Mouse (Mus musculus) ES-E14 (cell line): ENCODE data around the gene Adgrv1.

Experiments
- CHD2 ChIP-seq: IDR thresholded peaks from 2 replicates; pipeline ENCODE4 v1.6.1; 2014; ENCODE audit warnings: mild to moderate bottlenecking, low read depth, low read length, inconsistent platforms
- HCFC1 ChIP-seq: IDR thresholded peaks from 2 replicates; pipeline ENCODE4 v1.6.1; 2012; ENCODE audit warnings: low read length, inconsistent platforms, borderline replicate concordance; ENCODE audit not compliant: insufficient read depth
- MAFK ChIP-seq: IDR thresholded peaks from 2 replicates; pipeline ENCODE4 v1.6.1; 2014; ENCODE audit warnings: mild to moderate bottlenecking, low read depth, low read length, inconsistent platforms; ENCODE audit not compliant: insufficient read depth
- ZC3H11A ChIP-seq: IDR thresholded peaks from 2 replicates; pipeline ENCODE4 v1.6.1; 2012; ENCODE audit warnings: low read depth, mild to moderate bottlenecking, inconsistent platforms, low read length, borderline replicate concordance
- ZNF384 ChIP-seq: IDR thresholded peaks from 2 replicates; pipeline ENCODE4 v1.6.1; 2012; ENCODE audit warnings: low read depth, low read length, inconsistent platforms

DNA sequence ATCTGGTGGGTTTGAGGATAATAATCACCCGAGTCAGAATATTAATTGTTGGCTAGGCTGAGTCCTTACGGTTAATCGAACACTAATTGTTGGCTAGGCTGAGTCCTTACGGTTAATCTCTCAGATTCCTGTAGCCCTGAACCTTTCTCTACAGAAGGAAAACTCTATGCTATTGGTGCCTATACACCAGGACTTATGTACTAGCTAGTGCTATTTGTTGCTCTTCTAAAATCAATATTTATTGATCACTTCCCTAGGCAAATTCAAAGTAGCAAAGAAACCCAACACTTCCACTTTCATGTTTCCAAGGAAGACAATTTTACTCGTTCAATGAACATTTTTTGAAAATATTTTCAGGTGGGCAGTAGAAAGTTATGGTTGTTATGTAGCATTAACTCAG lies 278.4 kb downstream of the Adgrv1 start:
- TF ChIP-seq MAFK = no peak
- TF ChIP-seq HCFC1 = no peak
- TF ChIP-seq ZNF384 = no peak
- TF ChIP-seq CHD2 = no peak
- no peak for TF ChIP-seq ZC3H11A
